Mouse (Mus musculus) heart, embryonic 16.5 days (tissue): Measurements from ENCODE around the gene Nrarp. TPM values are rescaled to one million over a fixed set of nuclear protein-coding genes. Genes with fewer than 3 reads are reported as not detected.

Experiments
- ATAC-seq: fragments of 200-750 bp; cut with Nextera tagmentation; replicated peaks from 2 replicates; pipeline ENCODE4 v1.8.0; 2017; ENCODE audit warnings: moderate number of reproducible peaks; ENCODE audit not compliant: insufficient read depth, low FRiP score; ENCODE audit errors: extremely low read depth
- H3K27ac ChIP-seq: fragments of 300-500 bp; sonication (generic); 2 replicates; pipeline ENCODE4 v1.5.1; 2014; ENCODE audit warnings: mild to moderate bottlenecking, low read length, control low read depth, moderate library complexity
- H3K27me3 ChIP-seq: fragments of 300-500 bp; sonication (generic); 2 replicates; pipeline ENCODE4 v1.6.1; 2014; ENCODE audit warnings: low read length, mixed read lengths; ENCODE audit not compliant: control insufficient read depth, insufficient read depth
- H3K36me3 ChIP-seq: fragments of 300-500 bp; sonication (generic); 2 replicates; pipeline ENCODE4 v1.6.1; 2014; ENCODE audit not compliant: control insufficient read depth, insufficient read depth
- H3K4me1 ChIP-seq: fragments of 300-500 bp; sonication (generic); 2 replicates; pipeline ENCODE4 v1.6.1; 2014; ENCODE audit warnings: low read length, mixed read lengths; ENCODE audit not compliant: control insufficient read depth, insufficient read depth
- H3K4me2 ChIP-seq: fragments of 300-500 bp; sonication (generic); 2 replicates; pipeline ENCODE4 v1.6.1; 2014; ENCODE audit warnings: low read depth, mild to moderate bottlenecking, control low read depth, low read length
- H3K4me3 ChIP-seq: fragments of 300-500 bp; sonication (generic); 2 replicates; pipeline ENCODE4 v1.5.1; 2014; ENCODE audit warnings: mild to moderate bottlenecking, control low read depth, low read length
- H3K9ac ChIP-seq: fragments of 300-500 bp; sonication (generic); 2 replicates; pipeline ENCODE4 v1.6.1; 2014; ENCODE audit warnings: low read length, control low read depth
- H3K9me3 ChIP-seq: fragments of 300-500 bp; sonication (generic); replicated peaks from 2 replicates; pipeline ENCODE4 v1.6.1; 2016; ENCODE audit warnings: low read length; ENCODE audit not compliant: control insufficient read depth
- WGBS: fragments of 180-500 bp; shearing (Covaris S2); extraction: QIAGEN DNeasy Blood & Tissue Kit; methylation state at CpG from one replicate; pipeline ENCODE4 v1.1.7; 2014; 5-methylcytosine and 5-hydroxymethylcytosine counted together
- polyA plus RNA-seq: library from polyadenylated mRNA; unstranded; fragments of >200 nt; fragmentation: Nextera tagmentation; extraction: Ambion mirVana; gene quantifications from 2 replicates; pipeline ENCODE4 v1.2.1, GENCODE M21; 2015

Gene Nrarp
- polyA plus RNA-seq, 1 experiment from 2014 or later: 18.1 TPM

DNA sequence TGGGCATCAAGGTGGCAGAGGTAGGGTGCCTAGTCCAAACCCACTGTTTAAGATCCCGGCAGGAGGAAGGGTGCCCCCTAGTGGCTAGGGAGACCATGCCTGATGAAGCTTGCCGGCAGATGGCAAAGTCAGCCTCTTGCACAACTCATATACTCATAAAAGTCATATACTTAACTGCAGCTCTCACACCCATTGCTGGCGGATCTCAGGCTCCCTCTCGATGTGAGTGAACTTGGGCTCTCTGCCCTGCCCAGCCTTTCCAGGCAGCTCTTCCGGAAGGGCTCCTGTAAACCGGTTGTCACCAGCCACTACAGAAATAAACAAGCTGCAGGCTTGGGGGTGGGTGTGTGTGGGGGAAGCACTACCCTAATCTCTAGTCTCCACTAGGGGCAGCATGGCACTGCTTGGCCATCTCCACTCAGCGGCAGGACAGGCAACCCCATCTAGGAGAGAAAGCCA is 47.9 kb downstream of the Nrarp start:
- Histone ChIP-seq H3K9me3 (no peaks in the 10 kb centered on the region), H3K27me3 (peaks cover 2% of the 10 kb centered on the region; the same call in 1 of the 2 replicates), H3K4me2 (peak overlapping the region; percentile 55), H3K4me1 (peaks cover 8% of the 10 kb centered on the region), H3K27ac (peak overlapping the region; percentile 69), H3K4me3 (peak overlapping the region; percentile 33), H3K9ac (peak overlapping the region; percentile 53; the same call in 1 of the 2 replicates), H3K36me3 (0 out of 2 replicates have a peak, but pooled peaks cover under 1% of the 10 kb centered on the region)
- 1% methylated on average over 7 of the region's 7 CpGs for WGBS
- ATAC-seq: peak; percentile 12; the same call in 1 of the 2 replicates

DNA sequence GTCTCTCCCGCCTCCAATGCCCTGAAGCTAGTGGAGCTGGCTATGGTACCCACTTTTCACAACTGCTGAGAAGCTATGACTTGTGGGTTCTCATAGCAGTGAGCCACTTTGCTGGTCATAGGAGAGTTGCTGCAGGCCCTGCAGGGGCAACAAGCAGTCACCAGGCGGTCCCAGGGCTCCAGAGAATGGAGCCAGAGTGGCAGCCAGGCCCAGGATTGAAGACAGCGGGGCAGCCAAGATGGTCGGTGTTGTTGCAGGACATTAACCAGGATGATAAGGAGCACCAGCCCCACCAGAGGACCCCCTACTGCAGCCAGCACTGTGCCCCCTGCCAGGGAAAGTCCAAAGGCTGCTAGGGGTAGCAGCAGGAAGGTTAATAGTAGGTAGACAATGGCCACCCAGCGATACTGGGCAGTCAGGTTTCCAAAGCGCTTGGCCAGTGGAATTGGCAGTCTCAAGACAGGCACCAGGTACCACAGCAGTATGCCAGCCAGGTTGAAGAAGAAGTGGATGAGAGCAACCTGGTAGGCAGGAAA is 48.5 kb downstream of the Nrarp start:
- Histone ChIP-seq H3K4me2 (peak overlapping the region; percentile 55), H3K4me3 (no peak overlapping the region), H3K4me1 (peaks cover 5% of the 10 kb centered on the region; the same call in 1 of the 2 replicates), H3K27ac (no peak overlapping the region), H3K27me3 (peaks cover 2% of the 10 kb centered on the region; the same call in 1 of the 2 replicates), H3K9me3 (no peaks in the 10 kb centered on the region), H3K36me3 (no peaks in the 10 kb centered on the region), H3K9ac (no peak overlapping the region)
- no peak for ATAC-seq
- WGBS: 69% methylated on average over 6 of the region's 6 CpGs

GRCm38 (mm10) chr2:25229582-25229981 is 49.0 kb downstream of the Nrarp start:
- WGBS: 77% methylated on average over 5 of the region's 5 CpGs
- Histone ChIP-seq H3K4me3 (no peak overlapping the region), H3K4me2 (no peak overlapping the region), H3K9me3 (no peaks in the 10 kb centered on the region), H3K4me1 (peaks cover 5% of the 10 kb centered on the region; the same call in 1 of the 2 replicates), H3K27me3 (peaks cover 2% of the 10 kb centered on the region; the same call in 1 of the 2 replicates), H3K27ac (no peak overlapping the region), H3K36me3 (no peaks in the 10 kb centered on the region), H3K9ac (no peak overlapping the region)
- no peak for ATAC-seq

DNA sequence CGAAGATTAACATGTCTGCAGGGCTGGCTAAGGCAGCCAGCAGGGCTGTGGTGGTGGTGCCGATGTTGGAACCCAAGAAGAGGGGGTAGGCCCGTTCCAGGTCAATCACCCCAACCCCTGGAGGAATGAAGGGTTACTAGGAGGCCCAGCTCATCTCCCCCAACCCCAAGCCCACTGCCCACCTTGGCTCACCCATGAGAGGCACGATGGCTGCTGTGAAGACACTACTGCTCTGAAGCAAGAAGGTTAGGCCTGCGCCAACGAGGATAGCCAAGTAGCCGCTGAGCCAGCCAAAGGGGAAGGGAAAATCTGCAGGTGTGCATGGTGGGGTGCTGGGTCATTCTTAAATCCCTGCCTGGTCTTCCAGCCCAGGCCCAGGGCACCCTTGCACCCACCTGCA is 50.0 kb downstream of the Nrarp start:
- H3K27ac ChIP-seq: no peak overlapping the region
- H3K4me3 ChIP-seq: no peak overlapping the region
- WGBS: 76% methylated on average over 7 of the region's 7 CpGs
- H3K9ac ChIP-seq: no peak overlapping the region
- peaks cover 2% of the 10 kb centered on the region; the same call in 1 of the 2 replicates for H3K4me1 ChIP-seq
- no peaks in the 10 kb centered on the region for H3K36me3 ChIP-seq
- ATAC-seq: no peak
- H3K4me2 ChIP-seq: no peak overlapping the region
- H3K9me3 ChIP-seq: no peaks in the 10 kb centered on the region
- peaks cover 2% of the 10 kb centered on the region; the same call in 1 of the 2 replicates for H3K27me3 ChIP-seq

DNA sequence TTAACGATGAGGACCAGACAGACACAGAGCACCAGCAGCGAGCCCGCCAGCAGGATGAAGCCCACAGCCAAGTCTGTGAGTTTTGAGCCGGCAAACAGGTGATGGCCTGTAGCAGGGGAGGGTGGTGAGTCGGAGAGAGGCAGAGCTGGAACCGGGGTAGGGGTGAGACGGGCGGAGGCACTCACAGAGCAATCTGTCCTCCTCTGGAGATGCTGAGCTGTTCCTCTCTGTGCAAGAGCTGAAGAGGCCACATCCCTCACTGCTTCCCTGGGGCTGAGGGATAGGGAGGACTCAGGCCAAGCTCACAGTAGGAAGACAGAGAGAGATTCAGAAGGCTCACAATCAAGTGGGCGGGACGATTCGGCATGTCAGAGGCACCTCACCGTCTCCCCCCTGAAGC is 50.5 kb downstream of the Nrarp start:
- WGBS: 56% methylated on average over 12 of the region's 12 CpGs
- peaks cover 6% of the 10 kb centered on the region; the same call in 1 of the 2 replicates for H3K27me3 ChIP-seq
- no peak overlapping the region for H3K9ac ChIP-seq
- H3K4me2 ChIP-seq: no peak overlapping the region
- no peak overlapping the region for H3K4me3 ChIP-seq
- no peaks in the 10 kb centered on the region for H3K36me3 ChIP-seq
- H3K4me1 ChIP-seq: no peaks in the 10 kb centered on the region
- no peak for ATAC-seq
- H3K27ac ChIP-seq: no peak overlapping the region
- H3K9me3 ChIP-seq: no peaks in the 10 kb centered on the region

Other genes starting within 250 kb of the Nrarp start
- gene Arrdc1, start 245.5 kb upstream of the Nrarp start, polyA plus RNA-seq: 22.3 and 28.2 TPM in 2 replicates
- gene Zmynd19, start 231.0 kb upstream of the Nrarp start, polyA plus RNA-seq: 5.3 and 8.2 TPM in 2 replicates
- 16.8 and 17.4 TPM in 2 replicates for gene Dph7, start 218.4 kb upstream of the Nrarp start, polyA plus RNA-seq
- gene Mrpl41, start 205.7 kb upstream of the Nrarp start, polyA plus RNA-seq: 125 and 150 TPM in 2 replicates
- gene Pnpla7, start 204.7 kb upstream of the Nrarp start, polyA plus RNA-seq: 12.5 and 13.2 TPM in 2 replicates
- gene Nsmf, start 126.4 kb upstream of the Nrarp start, polyA plus RNA-seq: 59.3 and 62.9 TPM in 2 replicates
- 0.30 TPM in 1 of 2 replicates, not detected in the other for gene Entpd8, start 100.5 kb upstream of the Nrarp start, polyA plus RNA-seq
- 0.19 TPM in 1 of 2 replicates, not detected in the other for gene Noxa1, start 85.6 kb upstream of the Nrarp start, polyA plus RNA-seq
- gene Tor4a, start 16.1 kb downstream of the Nrarp start, polyA plus RNA-seq: 8.5 and 10.0 TPM in 2 replicates
- 79.1 and 81.9 TPM in 2 replicates for gene Nelfb, start 30.7 kb downstream of the Nrarp start, polyA plus RNA-seq
- not detected in 2 replicates for gene Stpg3, start 33.9 kb downstream of the Nrarp start, polyA plus RNA-seq
- 1.1 TPM in 1 of 2 replicates, not detected in the other for gene Fam166a, start 38.0 kb downstream of the Nrarp start, polyA plus RNA-seq
- gene Tubb4b, start 43.9 kb downstream of the Nrarp start, polyA plus RNA-seq: 474 and 482 TPM in 2 replicates
- gene Slc34a3, start 53.6 kb downstream of the Nrarp start, polyA plus RNA-seq: not detected in 2 replicates
- not detected in 2 replicates for gene Rnf224, start 56.0 kb downstream of the Nrarp start, polyA plus RNA-seq
- 3.7 and 5.2 TPM in 2 replicates for gene Rnf208, start 61.5 kb downstream of the Nrarp start, polyA plus RNA-seq
- 0.17 TPM in 1 of 2 replicates, not detected in the other for gene Cysrt1, start 61.7 kb downstream of the Nrarp start, polyA plus RNA-seq
- gene AL732309.1, start 66.1 kb downstream of the Nrarp start, polyA plus RNA-seq: 2.2 and 3.1 TPM in 2 replicates
- gene Tmem203, start 74.7 kb downstream of the Nrarp start, polyA plus RNA-seq: 15.1 and 16.4 TPM in 2 replicates
- gene Tprn, start 81.9 kb downstream of the Nrarp start, polyA plus RNA-seq: 4.3 and 5.9 TPM in 2 replicates
- gene Ssna1, start 91.7 kb downstream of the Nrarp start, polyA plus RNA-seq: 154 and 157 TPM in 2 replicates
- 80.5 and 86.6 TPM in 2 replicates for gene Anapc2, start 91.7 kb downstream of the Nrarp start, polyA plus RNA-seq
- not detected in 2 replicates for gene Tmem210, start 107.4 kb downstream of the Nrarp start, polyA plus RNA-seq
- 0.89 and 1.2 TPM in 2 replicates for gene Lrrc26, start 109.2 kb downstream of the Nrarp start, polyA plus RNA-seq
- gene Grin1, start 138.4 kb downstream of the Nrarp start, polyA plus RNA-seq: 0.14 TPM in 1 of 2 replicates, not detected in the other
- gene Man1b1, start 151.6 kb downstream of the Nrarp start, polyA plus RNA-seq: 24.7 and 28.4 TPM in 2 replicates
- 10.3 and 10.6 TPM in 2 replicates for gene Dpp7, start 175.6 kb downstream of the Nrarp start, polyA plus RNA-seq
- gene Uap1l1, start 184.9 kb downstream of the Nrarp start, polyA plus RNA-seq: 18.8 and 19.3 TPM in 2 replicates
- gene Sapcd2, start 191.6 kb downstream of the Nrarp start, polyA plus RNA-seq: 21.1 and 22.5 TPM in 2 replicates
- gene Entpd2, start 215.1 kb downstream of the Nrarp start, polyA plus RNA-seq: 3.4 and 4.0 TPM in 2 replicates
- 30.8 TPM in 2 replicates for gene Npdc1, start 218.6 kb downstream of the Nrarp start, polyA plus RNA-seq
- 0.35 and 0.46 TPM in 2 replicates for gene Fut7, start 242.5 kb downstream of the Nrarp start, polyA plus RNA-seq
- gene Abca2, start 247.9 kb downstream of the Nrarp start, polyA plus RNA-seq: 5.4 and 5.8 TPM in 2 replicates